Mouse (Mus musculus): ENCODE results near the gene Kdm2b.

- no peak for TF ChIP-seq GATA1 (IDR thresholded peaks at IDR 0.05; ENCODE audit: low read length)
- no peak for TF ChIP-seq TAL1 (IDR thresholded peaks at IDR 0.05; ENCODE audit: low read length)
Observed at GRCm38 (mm10) chr5:123038115-123038514, 48.5 kb upstream of the Kdm2b start.

Measured in erythroblast, embryonic 14.5 days (primary cell).